Mouse (Mus musculus) hindbrain, postnatal 0 days (tissue): ENCODE measurements around the gene Cygb. TPM values are rescaled to one million over a fixed set of nuclear protein-coding genes. Genes with fewer than 3 reads are reported as not detected.

Source experiments
- ATAC-seq: fragments of 200-750 bp; cut with Nextera tagmentation; 2 replicates; pipeline ENCODE4 v1.8.0; 2017; ENCODE audit warnings: mild to moderate bottlenecking, moderate TSS enrichment, moderate library complexity
- DNase-seq: peaks from one replicate; pipeline ENCODE4 v3.0.0-alpha.2; 2015; ENCODE audit warnings: low spot score
- H3K27ac ChIP-seq: fragments of 300-500 bp; sonication (generic); 2 replicates; pipeline ENCODE4 v1.5.1; 2014; ENCODE audit warnings: mild to moderate bottlenecking
- H3K27me3 ChIP-seq: fragments of 300-500 bp; sonication (generic); 2 replicates; pipeline ENCODE4 v1.6.1; 2014; ENCODE audit warnings: low read length, mixed read lengths; ENCODE audit not compliant: insufficient read depth
- H3K36me3 ChIP-seq: fragments of 300-500 bp; sonication (generic); 2 replicates; pipeline ENCODE4 v1.6.1; 2014; ENCODE audit warnings: low read length, mixed read lengths; ENCODE audit not compliant: insufficient read depth
- H3K4me1 ChIP-seq: fragments of 300-500 bp; sonication (generic); 2 replicates; pipeline ENCODE4 v1.6.1; 2014; ENCODE audit warnings: antibody characterized with exemption, low read length, mixed read lengths; ENCODE audit not compliant: insufficient read depth
- H3K4me2 ChIP-seq: fragments of 300-500 bp; sonication (generic); 2 replicates; pipeline ENCODE4 v1.6.1; 2014; ENCODE audit warnings: low read depth, mild to moderate bottlenecking, low read length, moderate library complexity, mixed read lengths
- H3K4me3 ChIP-seq: fragments of 300-500 bp; sonication (generic); 2 replicates; pipeline ENCODE4 v1.5.1; 2014; ENCODE audit warnings: low read length
- H3K9ac ChIP-seq: fragments of 300-500 bp; sonication (generic); replicated peaks from 2 replicates; pipeline ENCODE4 v1.6.1; 2014; ENCODE audit warnings: mild to moderate bottlenecking, low read length, moderate library complexity, mixed read lengths
- H3K9me3 ChIP-seq: fragments of 300-500 bp; sonication (generic); 2 replicates; pipeline ENCODE4 v1.6.1; 2016; ENCODE audit warnings: low read length, mixed read lengths
- CTCF ChIP-seq: IDR thresholded peaks from 2 replicates; pipeline ENCODE4 v1.5.1; 2016; ENCODE audit warnings: antibody characterized with exemption, control low read depth, low read depth
- WGBS: fragments of 180-500 bp; shearing (Covaris S2); extraction: QIAGEN DNeasy Blood & Tissue Kit; methylation state at CpG from one replicate; pipeline ENCODE4 v1.1.7; 2014; 5-methylcytosine and 5-hydroxymethylcytosine counted together
- polyA plus RNA-seq: library from polyadenylated mRNA; unstranded; fragments of >200 nt; fragmentation: Nextera tagmentation; extraction: Ambion mirVana; gene quantifications from 2 replicates; pipeline ENCODE4 v1.2.1, GENCODE M21; 2015
- total RNA-seq: library from RNA; depleted of rRNA; stranded (reverse); fragments of >200 nt; gene quantifications from 2 replicates; pipeline ENCODE4 v1.2.3, GENCODE M21; 2014

The Cygb gene
- total and polyA plus RNA-seq, 2 experiments from 2014 or later, result 48.1 to 54.7 TPM

DNA sequence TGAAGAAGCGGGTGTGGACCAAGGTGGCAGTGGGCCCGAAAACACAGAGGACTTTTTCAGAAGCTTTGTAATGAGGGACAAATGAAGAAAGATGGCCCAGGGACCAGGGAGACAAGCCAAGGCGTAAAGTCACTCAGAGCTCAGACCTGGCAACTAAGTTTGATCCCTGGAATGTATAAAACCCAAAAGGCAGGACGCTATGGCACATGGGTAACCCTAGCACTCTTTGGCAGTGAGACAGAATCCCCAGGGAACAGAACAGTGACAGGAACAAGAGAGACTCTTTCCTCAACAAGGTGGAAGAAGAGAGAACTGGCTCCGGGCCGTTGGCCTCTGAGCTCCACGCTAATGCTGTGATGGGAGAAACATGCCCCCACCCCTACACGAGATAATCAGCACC is 3.3 kb downstream of the Cygb start:
- H3K4me1 ChIP-seq, result peaks cover 18% of the 10 kb centered on the region; the same call in 1 of the 2 replicates
- ATAC-seq, result no peak
- DNase-seq, result no peak
- no peak overlapping the region for H3K4me3 ChIP-seq
- H3K27me3 ChIP-seq, result no peaks in the 10 kb centered on the region
- H3K27ac ChIP-seq, result no peak overlapping the region
- TF ChIP-seq CTCF, result no peak
- 67% methylated on average over 8 of the region's 8 CpGs for WGBS
- no peaks in the 10 kb centered on the region for H3K9me3 ChIP-seq
- no peak overlapping the region for H3K4me2 ChIP-seq
- H3K36me3 ChIP-seq, result no peaks in the 10 kb centered on the region; the same call in 1 of the 2 replicates
- H3K9ac ChIP-seq, result no peak overlapping the region

GRCm38 (mm10) chr11:116649711-116650337 is 4.3 kb downstream of the Cygb start:
- 88% methylated on average over 13 of the region's 13 CpGs for WGBS

DNA sequence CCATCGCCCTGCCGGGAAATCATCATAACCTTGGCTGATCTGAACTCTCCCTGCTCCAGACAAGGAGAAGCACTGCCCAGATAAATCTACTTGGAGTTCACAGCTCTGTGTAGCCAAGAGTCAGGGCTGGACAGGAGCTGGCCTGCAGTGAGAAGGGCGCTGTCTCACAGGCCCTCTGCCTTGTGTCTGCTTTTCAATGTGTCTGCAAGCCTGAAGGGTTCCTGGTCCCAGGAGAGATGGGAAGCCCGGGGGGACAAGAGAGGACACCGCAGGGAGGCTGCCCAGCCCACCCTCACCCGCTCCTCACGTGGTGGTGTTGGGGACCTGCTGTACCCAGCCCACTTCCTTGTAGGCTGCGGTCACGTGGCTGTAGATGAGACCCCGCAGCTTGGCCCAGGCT is 5.1 kb downstream of the Cygb start:
- Histone ChIP-seq H3K4me2 (no peak overlapping the region), H3K4me1 (peaks cover 12% of the 10 kb centered on the region; the same call in 1 of the 2 replicates), H3K36me3 (no peaks in the 10 kb centered on the region; the same call in 1 of the 2 replicates), H3K27me3 (no peaks in the 10 kb centered on the region), H3K9me3 (no peaks in the 10 kb centered on the region), H3K4me3 (no peak overlapping the region), H3K9ac (no peak overlapping the region), H3K27ac (no peak overlapping the region)
- no peak for TF ChIP-seq CTCF
- 69% methylated on average over 10 of the region's 10 CpGs for WGBS
- no peak for ATAC-seq
- no peak for DNase-seq

More at GRCm38 (mm10) chr11:116649711-116650337, 4.3 kb downstream of the Cygb start:
- Histone ChIP-seq H3K9me3 (no peaks in the 10 kb centered on the region), H3K27me3 (no peaks in the 10 kb centered on the region), H3K4me1 (peaks cover 15% of the 10 kb centered on the region; the same call in 1 of the 2 replicates), H3K4me3 (no peak overlapping the region), H3K36me3 (no peaks in the 10 kb centered on the region; the same call in 1 of the 2 replicates), H3K27ac (no peak overlapping the region), H3K4me2 (no peak overlapping the region), H3K9ac (no peak overlapping the region)
- ATAC-seq (no peak), DNase-seq (no peak)
- no peak for TF ChIP-seq CTCF

GRCm38 (mm10) chr11:116648213-116648921 is 5.7 kb downstream of the Cygb start:
- H3K9me3 ChIP-seq, result no peaks in the 10 kb centered on the region
- DNase-seq (no peak), ATAC-seq (no peak)
- WGBS, result 59% methylated on average over 18 of the region's 18 CpGs
- 0 out of 2 replicates have a peak, but pooled peaks cover 12% of the 10 kb centered on the region for H3K4me1 ChIP-seq
- no peak for TF ChIP-seq CTCF
- no peaks in the 10 kb centered on the region; the same call in 1 of the 2 replicates for H3K36me3 ChIP-seq
- no peak overlapping the region for H3K4me2 ChIP-seq
- no peak overlapping the region for H3K9ac ChIP-seq
- no peak overlapping the region for H3K4me3 ChIP-seq
- no peak overlapping the region for H3K27ac ChIP-seq
- no peaks in the 10 kb centered on the region for H3K27me3 ChIP-seq

- DNase-seq (no peak), ATAC-seq (no peak)
- H3K27me3 ChIP-seq, result no peaks in the 10 kb centered on the region
- no peak overlapping the region for H3K4me2 ChIP-seq
- H3K9me3 ChIP-seq, result no peaks in the 10 kb centered on the region
- no peak overlapping the region for H3K9ac ChIP-seq
- H3K36me3 ChIP-seq, result no peaks in the 10 kb centered on the region; the same call in 1 of the 2 replicates
- 0 out of 2 replicates have a peak, but pooled peaks cover 8% of the 10 kb centered on the region for H3K4me1 ChIP-seq
- WGBS, result 60% methylated on average over 10 of the region's 11 CpGs
- no peak overlapping the region for H3K27ac ChIP-seq
- TF ChIP-seq CTCF, result no peak
- H3K4me3 ChIP-seq, result no peak overlapping the region
Observed at GRCm38 (mm10) chr11:116647340-116647991, 6.6 kb downstream of the Cygb start.

- no peak overlapping the region for H3K4me2 ChIP-seq
- H3K4me3 ChIP-seq, result no peak overlapping the region
- H3K4me1 ChIP-seq, result 0 out of 2 replicates have a peak, but pooled peaks cover under 1% of the 10 kb centered on the region
- H3K9me3 ChIP-seq, result no peaks in the 10 kb centered on the region
- H3K9ac ChIP-seq, result no peak overlapping the region
- no peak for DNase-seq
- H3K27me3 ChIP-seq, result no peaks in the 10 kb centered on the region
- ATAC-seq, result no peak
- H3K36me3 ChIP-seq, result no peaks in the 10 kb centered on the region; the same call in 1 of the 2 replicates
- TF ChIP-seq CTCF, result no peak
- H3K27ac ChIP-seq, result no peak overlapping the region
- WGBS, result 87% methylated on average over 7 of the region's 7 CpGs
Observed at GRCm38 (mm10) chr11:116646771-116647170, 7.3 kb downstream of the Cygb start.
